Mouse (Mus musculus) mouse trophoblast stem cell (cell line): ENCODE measurements around the gene Trmt10c.

ENCODE experiments used
- in situ Hi-C, 2 experiments: fragments of 300-500 bp; cut with MseI, MboI; formaldehyde crosslinking; loops; 2 replicates in 1 of 2; 3 replicates in 1 of 2; pipeline ENCODE4 v1.15.1; 2025

The Trmt10c gene

GRCm38 (mm10) chr16:56037138-56038010, at the start of gene Trmt10c:
TSS of gene Trmt10c (minus strand) at chr16:56037819.
- in situ Hi-C loops = no loop called here

DNA sequence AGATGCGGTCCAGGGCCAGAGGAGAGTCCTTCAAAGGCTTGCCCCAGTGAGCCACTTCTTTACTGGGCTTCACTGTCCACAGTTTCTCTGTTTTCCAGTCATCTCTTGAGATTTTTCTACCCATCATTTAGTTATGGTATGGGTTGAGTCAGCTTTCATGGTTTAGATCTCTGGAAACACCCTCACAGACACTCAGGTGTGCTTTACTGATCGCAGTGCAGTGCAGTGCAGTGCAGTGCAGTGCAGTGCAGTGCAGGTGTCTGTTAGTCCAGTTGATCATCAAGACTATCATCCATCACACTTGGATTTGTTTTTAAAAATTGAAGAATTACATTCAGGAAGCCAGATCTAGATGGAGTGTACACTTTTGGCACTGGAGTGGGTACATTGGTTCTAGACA, 48.7 kb upstream of the Trmt10c start:
- in situ Hi-C loops = no loop called here

DNA sequence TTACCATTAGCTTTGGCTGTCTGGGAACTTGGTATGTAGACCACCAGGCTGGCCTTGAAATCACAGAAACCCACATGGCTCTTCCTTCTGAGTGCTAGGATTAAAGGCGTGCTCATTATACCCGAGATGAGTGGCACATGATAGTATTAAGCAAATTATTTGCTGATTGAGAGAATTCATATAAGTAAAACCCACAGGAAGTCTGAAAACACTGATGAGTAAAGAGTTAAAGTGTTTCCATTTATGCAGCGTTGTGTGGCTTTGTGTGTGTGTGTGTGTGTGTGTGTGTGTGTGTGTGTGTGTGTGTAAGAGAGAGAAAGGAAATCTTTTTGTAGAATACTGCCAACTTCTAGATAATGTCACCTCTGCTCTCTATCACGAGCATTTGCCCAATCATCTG, 44.1 kb upstream of the Trmt10c start:
- in situ Hi-C loops = no loop called here

DNA sequence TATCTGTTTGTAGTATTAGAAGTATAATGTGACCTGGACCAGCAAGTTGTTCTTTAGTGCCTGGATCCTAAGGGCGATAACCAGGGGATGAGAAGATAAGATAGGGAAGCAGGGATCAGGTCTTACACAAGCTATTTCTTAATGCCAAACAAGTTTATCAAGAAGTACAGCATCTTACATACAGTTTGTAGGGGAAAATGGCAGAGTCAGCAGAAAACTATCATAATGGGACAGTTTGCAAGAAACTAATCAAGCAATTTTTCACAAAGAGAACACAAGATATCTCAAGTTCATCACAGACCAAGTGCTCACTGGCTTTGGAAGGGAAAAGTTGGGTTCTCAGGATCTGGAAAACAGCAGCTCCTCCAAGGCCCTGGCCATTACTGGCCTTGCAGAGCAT, 41.8 kb upstream of the Trmt10c start:
- in situ Hi-C loops = loop anchor here in 1 of 2 experiments (10.0 kb wide), 1 partner anchor 65 kb away; no protein-coding TSS in a partner anchor

GRCm38 (mm10) chr16:56076121-56076869, 38.7 kb upstream of the Trmt10c start:
- in situ Hi-C loops = loop anchor here in 1 of 2 experiments (10.0 kb wide), 1 partner anchor 61 kb away; no protein-coding TSS in a partner anchor

DNA sequence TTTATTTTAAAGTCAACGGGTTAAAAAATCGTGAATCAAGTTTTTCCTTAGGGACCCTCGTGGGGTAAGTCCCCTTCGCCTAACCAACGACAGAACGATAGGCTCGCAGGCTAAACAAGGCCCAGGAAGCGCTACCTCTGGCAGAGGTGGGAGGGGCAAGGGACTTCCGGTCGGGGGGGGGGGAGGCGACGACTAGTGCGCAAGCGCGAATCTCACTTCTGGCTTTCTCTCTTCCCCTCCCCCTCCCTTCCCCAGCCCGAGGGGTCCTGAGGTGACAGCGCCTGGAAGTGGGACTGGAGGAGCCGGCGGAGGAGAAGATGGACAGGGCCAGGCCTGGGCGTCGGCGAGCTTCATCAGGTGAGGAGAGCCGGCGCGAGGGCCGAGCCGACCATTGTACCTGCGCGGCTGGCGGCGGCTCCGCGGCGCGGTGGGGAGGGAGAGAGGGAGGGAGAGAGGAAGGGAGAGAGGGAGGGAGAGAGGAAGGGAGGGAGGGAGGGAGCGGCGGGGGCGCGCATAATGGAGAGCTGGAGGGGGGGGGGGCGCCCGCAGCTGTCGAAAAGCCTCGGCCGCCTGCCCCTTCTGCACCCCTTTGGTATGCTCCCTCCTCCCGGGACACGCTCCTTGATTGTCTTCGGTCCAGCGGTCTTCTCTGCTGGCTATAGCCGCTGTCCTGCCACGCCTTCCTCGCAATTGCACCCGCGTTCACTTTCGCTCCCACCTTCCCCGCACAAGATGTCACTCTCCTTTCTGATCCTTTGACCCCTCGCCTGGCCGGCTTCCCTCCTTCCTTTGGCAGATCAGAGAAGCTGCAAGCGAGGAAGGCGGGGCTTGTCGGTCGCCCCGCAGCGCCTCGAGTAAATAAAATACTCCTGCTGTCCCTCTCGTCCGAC, 37.8 kb upstream of the Trmt10c start:
- in situ Hi-C loops = loop anchor here in 1 of 2 experiments (10.0 kb wide), 1 partner anchor 61 kb away; no protein-coding TSS in a partner anchor

- in situ Hi-C loops = loop anchor here in 1 of 2 experiments (10.0 kb wide), 1 partner anchor 60 kb away; no protein-coding TSS in a partner anchor
Measured at GRCm38 (mm10) chr16:56074565-56074964, 36.9 kb upstream of the Trmt10c start.

DNA sequence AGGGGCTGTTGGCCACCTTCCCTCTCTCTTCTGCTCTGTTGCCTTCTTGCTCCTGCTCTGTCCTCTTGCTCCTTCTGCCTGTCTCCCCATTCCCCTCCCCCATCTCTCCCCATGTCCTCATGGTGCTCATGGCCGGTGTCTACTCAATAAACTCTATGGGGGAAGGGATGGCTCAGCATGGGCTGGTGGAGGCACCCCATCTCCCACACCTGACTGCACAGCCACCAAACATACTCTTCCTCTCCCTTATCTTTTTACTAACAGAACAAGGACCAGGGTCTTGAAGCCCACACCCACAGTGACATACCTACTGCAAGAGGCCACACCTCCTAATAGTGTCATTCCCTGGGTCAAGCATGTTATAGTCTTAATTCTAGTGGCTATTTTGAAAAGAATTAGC, 36.5 kb upstream of the Trmt10c start:
- in situ Hi-C loops = loop anchor here in 1 of 2 experiments (10.0 kb wide), 1 partner anchor 59 kb away; no protein-coding TSS in a partner anchor

DNA sequence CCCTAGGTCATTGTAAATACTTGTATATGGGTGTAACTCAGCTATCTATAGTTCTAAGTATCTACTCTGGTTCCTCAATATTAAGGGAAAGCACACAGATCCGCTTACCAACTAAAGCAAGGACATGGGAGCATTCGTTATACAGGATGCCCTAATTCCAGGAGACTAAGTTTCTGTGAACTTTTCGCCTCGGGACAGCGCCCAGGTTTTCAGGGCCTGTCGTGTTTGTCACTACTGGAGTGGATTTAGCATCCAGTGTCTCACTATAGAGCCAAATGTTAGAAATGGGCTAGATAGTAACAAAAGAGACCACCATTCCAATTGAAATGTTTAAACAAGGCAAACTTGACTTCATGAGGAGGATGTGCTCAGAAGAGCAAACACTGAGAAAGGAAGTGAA, 35.5 kb upstream of the Trmt10c start:
- in situ Hi-C loops = loop anchor here in 1 of 2 experiments (10.0 kb wide), 1 partner anchor 58 kb away; no protein-coding TSS in a partner anchor

DNA sequence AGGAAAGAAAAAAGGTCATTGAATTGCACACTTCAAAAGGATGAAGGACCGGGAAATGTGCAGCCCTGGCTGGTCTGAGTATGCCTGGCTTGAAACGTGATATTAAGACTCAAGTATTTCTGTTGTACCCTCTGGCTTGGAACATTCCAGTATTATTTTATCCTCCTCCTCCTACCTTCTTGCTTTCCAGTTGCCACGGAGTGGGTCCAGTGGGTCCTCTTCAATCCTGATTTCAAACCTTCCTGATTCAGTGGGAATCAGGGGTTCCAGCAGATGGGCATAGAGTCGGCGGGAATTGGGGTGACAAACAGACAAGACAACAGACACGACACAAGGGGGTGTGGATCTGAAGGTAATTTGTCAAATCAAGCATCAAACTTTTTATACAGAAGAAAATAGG, 34.9 kb upstream of the Trmt10c start:
- in situ Hi-C loops = loop anchor here in 1 of 2 experiments (10.0 kb wide), 1 partner anchor 58 kb away; no protein-coding TSS in a partner anchor

- in situ Hi-C loops = loop anchor here in 1 of 2 experiments (10.0 kb wide), 1 partner anchor 57 kb away; no protein-coding TSS in a partner anchor
Measured at GRCm38 (mm10) chr16:56071317-56072232, 34.0 kb upstream of the Trmt10c start.

DNA sequence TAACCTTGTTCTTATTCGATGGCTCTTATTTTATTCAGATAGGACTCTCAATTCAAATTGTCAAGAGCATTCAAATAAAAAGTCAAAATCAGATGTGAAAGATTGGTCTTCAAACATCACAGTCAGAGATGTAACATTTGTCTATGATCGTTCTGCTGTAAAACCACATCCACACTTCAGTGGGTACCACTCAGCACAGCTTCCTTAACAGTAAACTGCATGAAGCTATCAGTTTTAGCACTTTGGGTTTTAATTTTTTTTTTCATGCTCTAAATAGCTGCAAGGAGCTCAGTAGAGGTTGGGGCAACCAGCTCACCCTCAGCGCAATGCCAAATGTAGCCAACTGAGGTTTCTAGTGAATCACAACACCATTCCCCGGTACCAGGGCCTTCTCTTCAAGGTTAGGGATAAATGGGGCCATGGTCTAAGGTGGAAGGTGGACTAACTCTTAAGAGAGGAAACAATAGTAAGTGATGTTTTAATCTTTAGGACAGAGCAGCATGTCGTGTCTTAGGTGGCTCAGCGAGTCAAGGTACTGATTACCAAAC, 31.0 kb upstream of the Trmt10c start:
- in situ Hi-C loops = loop anchor here in 1 of 2 experiments (10.0 kb wide), 1 partner anchor 124 kb away; no protein-coding TSS in a partner anchor

GRCm38 (mm10) chr16:56066113-56066512, 28.5 kb upstream of the Trmt10c start:
- in situ Hi-C loops = loop anchor here in 1 of 2 experiments (10.0 kb wide), 1 partner anchor 121 kb away; no protein-coding TSS in a partner anchor

GRCm38 (mm10) chr16:56064334-56064990, 26.8 kb upstream of the Trmt10c start:
- in situ Hi-C loops = loop anchor here in 1 of 2 experiments (10.0 kb wide), 1 partner anchor 120 kb away; no protein-coding TSS in a partner anchor

- in situ Hi-C loops = loop anchor here in 1 of 2 experiments (10.0 kb wide), 1 partner anchor 118 kb away; no protein-coding TSS in a partner anchor
Measured at GRCm38 (mm10) chr16:56062981-56063380, 25.4 kb upstream of the Trmt10c start.

DNA sequence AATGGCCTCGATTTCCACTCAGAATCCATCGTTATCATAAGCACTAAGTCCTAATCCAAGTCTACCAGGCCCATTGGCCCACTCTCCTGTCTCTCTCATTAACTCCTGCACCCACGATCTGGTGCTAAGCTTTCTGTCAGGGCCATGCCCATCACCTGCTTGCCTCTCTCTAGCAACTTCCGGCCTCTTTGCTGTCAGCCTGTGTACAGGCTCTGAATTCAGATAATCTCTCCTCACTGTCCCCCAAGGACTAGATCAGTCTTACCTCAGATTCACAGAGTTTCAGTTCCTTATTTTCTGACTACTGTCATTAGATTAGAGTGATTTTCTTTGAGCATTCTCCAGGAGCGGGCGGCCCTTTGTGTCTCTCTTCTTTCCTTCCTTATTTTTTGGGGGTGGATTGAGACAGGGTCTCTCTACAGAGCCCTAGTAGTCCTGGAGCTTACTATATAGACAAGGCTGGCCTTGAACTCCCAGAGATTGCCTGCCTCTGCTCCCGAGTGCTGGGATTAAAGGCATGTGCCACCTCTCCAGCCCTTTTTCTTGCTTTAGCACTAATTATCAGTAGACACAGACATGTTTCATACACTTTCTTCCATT, 24.5 kb upstream of the Trmt10c start:
- in situ Hi-C loops = loop anchor here in 1 of 2 experiments (10.0 kb wide), 1 partner anchor 117 kb away; no protein-coding TSS in a partner anchor

DNA sequence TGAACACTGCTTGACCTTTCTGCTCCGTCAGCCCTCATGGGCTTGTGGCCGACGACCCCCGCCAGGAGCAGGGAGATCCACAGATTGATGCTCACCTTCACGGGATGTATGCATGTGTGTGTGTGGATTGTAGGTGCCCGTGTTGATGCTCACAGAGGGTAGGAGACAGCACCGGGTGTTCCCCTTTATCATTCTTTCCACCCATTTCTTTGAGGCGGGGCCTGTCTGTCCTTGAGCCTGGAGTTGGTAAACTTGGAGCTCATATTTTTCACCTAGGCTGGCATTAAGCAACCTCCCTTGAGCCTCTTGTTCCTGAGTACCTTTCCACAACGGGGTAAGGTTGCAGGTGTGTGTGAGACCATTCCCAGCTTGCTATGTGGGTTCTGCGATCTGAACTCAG, 20.5 kb upstream of the Trmt10c start:
- in situ Hi-C loops = no loop called here

DNA sequence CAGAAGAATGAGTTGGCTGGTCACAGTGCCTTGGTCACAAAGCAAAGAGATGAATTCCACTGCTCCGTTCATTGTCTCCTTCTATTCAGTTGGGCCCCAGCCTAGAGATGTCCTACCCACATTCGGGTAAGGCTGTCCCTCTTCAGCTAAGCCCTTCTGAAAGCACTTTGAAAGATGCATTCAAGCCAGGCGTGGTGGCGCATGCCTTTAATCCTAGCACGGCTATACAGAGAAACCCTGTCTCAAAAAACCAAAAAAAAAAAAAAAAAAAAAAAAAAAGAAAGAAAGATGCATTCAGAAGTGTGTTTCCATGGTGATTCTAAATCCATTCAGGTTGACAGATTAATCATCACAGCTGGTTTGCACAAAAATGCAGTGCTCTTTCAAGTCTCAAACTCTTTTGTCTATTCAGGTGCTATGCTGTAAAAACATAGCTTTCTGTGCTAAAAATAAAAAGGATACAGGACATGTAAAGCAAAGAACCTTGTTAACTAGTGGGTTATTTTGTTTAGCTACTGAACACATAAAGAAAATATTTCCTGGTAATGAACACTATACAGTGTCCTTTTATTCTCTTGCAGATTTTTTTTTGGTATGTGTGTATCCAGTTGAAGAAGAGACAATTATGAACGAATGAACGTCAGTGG, 19.4 kb upstream of the Trmt10c start:
- in situ Hi-C loops = no loop called here
